Mouse (Mus musculus) kidney, embryonic 15.5 days (tissue): Measurements from ENCODE around the gene Cfap43. TPM values are rescaled to one million over a fixed set of nuclear protein-coding genes. Genes with fewer than 3 reads are reported as not detected.

Experiments used
- ATAC-seq: fragments of 200-750 bp; cut with Nextera tagmentation; replicated peaks from 2 replicates; pipeline ENCODE4 v1.8.0; 2017; ENCODE audit warnings: moderate TSS enrichment; ENCODE audit not compliant: low FRiP score
- H3K27ac ChIP-seq: fragments of 300-500 bp; sonication (generic); 2 replicates; pipeline ENCODE4 v1.5.1; 2015; ENCODE audit warnings: mild to moderate bottlenecking, inconsistent platforms
- H3K27me3 ChIP-seq: fragments of 300-500 bp; sonication (generic); 2 replicates; pipeline ENCODE4 v1.6.1; 2015; ENCODE audit warnings: inconsistent platforms
- H3K36me3 ChIP-seq: fragments of 300-500 bp; sonication (generic); 2 replicates; pipeline ENCODE4 v1.6.1; 2015; ENCODE audit warnings: inconsistent platforms
- H3K4me1 ChIP-seq: fragments of 300-500 bp; sonication (generic); 2 replicates; pipeline ENCODE4 v1.6.1; 2015; ENCODE audit warnings: inconsistent platforms
- H3K4me2 ChIP-seq: fragments of 300-500 bp; sonication (generic); 2 replicates; pipeline ENCODE4 v1.6.1; 2015; ENCODE audit warnings: moderate library complexity, mild to moderate bottlenecking, inconsistent platforms
- H3K4me3 ChIP-seq: fragments of 300-500 bp; sonication (generic); replicated peaks from 2 replicates; pipeline ENCODE4 v1.5.1; 2015; ENCODE audit warnings: mild to moderate bottlenecking, inconsistent platforms
- H3K9ac ChIP-seq: fragments of 300-500 bp; sonication (generic); 2 replicates; pipeline ENCODE4 v1.6.1; 2015; ENCODE audit warnings: mild to moderate bottlenecking, inconsistent platforms
- H3K9me3 ChIP-seq: fragments of 300-500 bp; sonication (generic); replicated peaks from 2 replicates; pipeline ENCODE4 v1.6.1; 2016; ENCODE audit warnings: inconsistent platforms
- WGBS: fragments of 180-500 bp; shearing (Covaris S2); methylation state at CpG from one replicate; pipeline ENCODE4 v1.1.7; 2015; ENCODE audit warnings: mixed read lengths; 5-methylcytosine and 5-hydroxymethylcytosine counted together
- polyA plus RNA-seq: library from polyadenylated mRNA; unstranded; fragments of >200 nt; fragmentation: Nextera tagmentation; extraction: Ambion mirVana; gene quantifications from 2 replicates; pipeline ENCODE4 v1.2.1, GENCODE M21; 2015

Cfap43 gene
- polyA plus RNA-seq, 1 experiment from 2014 or later: 0.06 TPM

DNA sequence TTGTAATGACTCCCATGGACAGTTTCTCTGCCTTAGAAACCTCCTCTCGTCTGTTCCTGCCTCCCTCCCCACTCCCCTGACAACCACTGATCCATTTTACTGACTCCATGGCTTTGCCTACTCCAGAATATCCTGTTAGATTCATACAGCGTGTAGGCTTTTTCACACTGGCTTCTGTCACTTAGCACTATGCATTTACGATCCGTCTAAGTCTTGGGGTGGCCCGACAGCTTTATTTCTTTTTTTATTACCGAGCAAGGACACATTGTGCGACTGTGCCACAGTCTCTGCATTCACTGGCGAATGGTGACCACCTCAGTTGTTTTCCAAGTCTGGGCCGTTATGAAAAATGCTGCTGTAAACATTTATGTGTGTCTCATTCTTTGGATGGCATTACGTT is 120.5 kb downstream of the Cfap43 start:
- Histone ChIP-seq H3K27me3 (no peaks in the 10 kb centered on the region), H3K4me3 (no peak overlapping the region), H3K36me3 (no peaks in the 10 kb centered on the region), H3K4me1 (0 out of 2 replicates have a peak, but pooled peaks cover 4% of the 10 kb centered on the region), H3K9ac (no peak overlapping the region), H3K9me3 (no peaks in the 10 kb centered on the region), H3K4me2 (no peak overlapping the region), H3K27ac (no peak overlapping the region)
- WGBS: 30% methylated on average over 10 of the region's 10 CpGs
- no peak for ATAC-seq

DNA sequence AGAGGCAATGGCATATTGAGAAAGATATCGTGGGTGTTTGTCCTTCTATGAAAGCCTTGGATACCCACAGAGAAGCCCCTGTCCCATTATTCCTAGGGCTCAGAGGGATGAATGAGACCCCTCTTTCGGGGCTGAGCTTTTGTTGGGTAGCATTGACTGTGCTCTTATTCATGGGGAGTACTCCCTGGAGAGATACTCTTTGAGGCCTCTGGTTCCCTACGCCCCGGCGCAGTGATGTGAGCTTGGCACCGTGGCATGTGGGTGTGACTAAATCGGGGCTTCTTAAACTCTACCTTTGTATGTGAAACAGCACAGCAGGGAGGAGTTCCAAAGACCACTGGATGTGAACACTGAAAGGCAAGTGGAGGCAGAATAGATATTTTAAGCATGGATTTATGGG is 122.4 kb downstream of the Cfap43 start:
- H3K27me3 ChIP-seq: no peaks in the 10 kb centered on the region
- H3K27ac ChIP-seq: no peak overlapping the region
- WGBS: 85% methylated on average over 7 of the region's 7 CpGs
- H3K4me3 ChIP-seq: no peak overlapping the region
- H3K9ac ChIP-seq: no peak overlapping the region
- 0 out of 2 replicates have a peak, but pooled peaks cover 4% of the 10 kb centered on the region for H3K4me1 ChIP-seq
- no peaks in the 10 kb centered on the region for H3K36me3 ChIP-seq
- no peaks in the 10 kb centered on the region for H3K9me3 ChIP-seq
- H3K4me2 ChIP-seq: no peak overlapping the region
- ATAC-seq: no peak

DNA sequence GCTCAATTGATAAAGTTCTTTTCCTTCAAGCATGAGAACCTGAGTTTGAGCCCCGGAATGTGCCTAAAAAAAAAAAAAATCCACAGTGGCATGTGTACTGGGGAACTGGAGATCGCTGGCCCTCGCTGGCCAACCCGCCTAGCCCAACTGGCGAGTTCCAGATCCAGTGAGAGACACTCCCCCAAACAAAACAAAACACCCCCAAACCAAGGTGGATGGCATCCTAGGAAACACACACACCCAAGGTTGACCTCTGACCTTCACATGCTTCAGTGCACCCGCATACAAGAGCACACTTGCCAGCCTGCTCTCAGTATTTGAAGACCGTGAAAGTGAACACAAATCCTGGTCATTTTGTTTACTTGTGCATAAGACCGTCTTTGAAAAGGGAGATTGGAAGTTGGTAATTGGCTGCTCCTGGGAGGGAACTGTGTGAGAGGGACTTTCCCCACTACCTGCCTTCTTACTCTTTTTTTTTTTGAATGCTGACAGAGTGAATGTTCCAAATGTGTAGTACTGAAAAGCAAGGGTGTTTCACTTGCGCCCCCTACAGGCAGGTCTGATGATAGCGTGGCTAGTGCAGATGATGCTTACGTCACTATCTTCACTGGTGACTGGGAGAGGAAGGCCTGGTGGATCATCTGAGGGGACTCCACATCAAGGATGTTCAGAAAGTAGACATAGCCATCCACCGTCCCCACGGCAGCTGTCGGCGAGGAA is 123.9 kb downstream of the Cfap43 start:
- no peak overlapping the region for H3K4me3 ChIP-seq
- no peaks in the 10 kb centered on the region for H3K36me3 ChIP-seq
- H3K27ac ChIP-seq: no peak overlapping the region
- no peak for ATAC-seq
- 48% methylated on average over 15 of the region's 15 CpGs for WGBS
- H3K9ac ChIP-seq: no peak overlapping the region
- 0 out of 2 replicates have a peak, but pooled peaks cover 4% of the 10 kb centered on the region for H3K4me1 ChIP-seq
- no peak overlapping the region for H3K4me2 ChIP-seq
- H3K27me3 ChIP-seq: no peaks in the 10 kb centered on the region
- no peaks in the 10 kb centered on the region for H3K9me3 ChIP-seq

DNA sequence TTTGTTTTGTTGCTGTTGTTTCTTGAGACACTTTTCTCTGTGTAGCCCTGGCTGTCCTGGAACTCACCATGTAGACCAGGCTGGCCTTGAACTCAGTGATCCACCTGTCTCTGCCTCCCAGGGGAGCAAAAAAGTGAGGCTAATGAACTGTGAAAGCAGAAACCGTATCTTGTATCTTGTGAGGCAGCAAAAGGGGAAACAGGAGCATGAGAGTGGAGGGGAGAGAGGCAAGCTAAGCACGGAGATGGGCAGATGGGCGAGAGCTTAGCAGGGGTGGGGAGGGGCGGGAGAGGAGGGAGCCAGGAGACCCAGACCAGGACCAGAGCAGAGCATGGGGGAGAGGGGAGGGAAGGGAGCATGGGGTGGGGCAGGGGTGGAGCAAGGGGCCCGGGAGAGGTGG is 124.8 kb downstream of the Cfap43 start:
- H3K27ac ChIP-seq: no peak overlapping the region
- H3K4me1 ChIP-seq: 0 out of 2 replicates have a peak, but pooled peaks cover 4% of the 10 kb centered on the region
- H3K27me3 ChIP-seq: no peaks in the 10 kb centered on the region
- WGBS: 30% methylated on average over 5 of the region's 5 CpGs
- H3K9ac ChIP-seq: no peak overlapping the region
- H3K4me2 ChIP-seq: no peak overlapping the region
- no peaks in the 10 kb centered on the region for H3K9me3 ChIP-seq
- ATAC-seq: no peak
- H3K36me3 ChIP-seq: no peaks in the 10 kb centered on the region
- H3K4me3 ChIP-seq: no peak overlapping the region

DNA sequence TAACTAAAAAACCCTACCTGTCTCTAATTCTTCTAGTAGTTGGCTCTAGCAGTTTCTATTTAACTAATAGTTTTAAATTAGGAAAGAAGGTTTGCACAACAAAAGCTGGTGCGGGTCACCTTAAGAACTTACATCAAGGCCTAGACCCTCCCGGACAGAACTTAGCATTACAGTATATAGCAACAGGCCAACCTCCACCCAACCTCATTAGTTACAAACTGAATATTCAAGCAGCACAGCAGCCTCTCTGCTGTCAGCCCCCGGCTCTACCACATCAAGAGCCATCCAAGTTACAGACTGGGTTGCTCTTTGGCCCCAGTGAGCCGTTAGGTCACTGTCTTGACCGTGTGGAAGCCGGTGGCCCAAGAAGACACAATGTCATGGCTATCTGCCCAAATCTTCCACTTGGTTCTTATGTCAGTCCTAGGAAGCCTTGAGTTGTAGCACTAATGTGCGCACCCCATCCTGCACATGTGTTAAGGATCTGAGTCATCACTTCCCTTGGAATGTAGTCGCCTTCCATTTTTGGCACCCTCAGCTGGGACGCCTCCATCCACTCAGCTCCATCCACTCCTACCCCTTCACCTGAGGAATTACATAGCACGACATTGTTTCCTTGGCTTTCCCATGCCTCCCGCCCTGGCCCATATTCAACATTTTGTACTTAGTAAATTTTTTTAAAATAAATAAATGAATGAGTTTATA is 128.6 kb downstream of the Cfap43 start:
- H3K9ac ChIP-seq: no peak overlapping the region
- H3K27ac ChIP-seq: no peak overlapping the region
- no peak overlapping the region for H3K4me3 ChIP-seq
- H3K9me3 ChIP-seq: no peaks in the 10 kb centered on the region
- ATAC-seq: no peak
- H3K36me3 ChIP-seq: no peaks in the 10 kb centered on the region
- no peak overlapping the region for H3K4me2 ChIP-seq
- 92% methylated on average over 11 of the region's 11 CpGs for WGBS
- 0 out of 2 replicates have a peak, but pooled peaks cover 4% of the 10 kb centered on the region for H3K4me1 ChIP-seq
- no peaks in the 10 kb centered on the region for H3K27me3 ChIP-seq

DNA sequence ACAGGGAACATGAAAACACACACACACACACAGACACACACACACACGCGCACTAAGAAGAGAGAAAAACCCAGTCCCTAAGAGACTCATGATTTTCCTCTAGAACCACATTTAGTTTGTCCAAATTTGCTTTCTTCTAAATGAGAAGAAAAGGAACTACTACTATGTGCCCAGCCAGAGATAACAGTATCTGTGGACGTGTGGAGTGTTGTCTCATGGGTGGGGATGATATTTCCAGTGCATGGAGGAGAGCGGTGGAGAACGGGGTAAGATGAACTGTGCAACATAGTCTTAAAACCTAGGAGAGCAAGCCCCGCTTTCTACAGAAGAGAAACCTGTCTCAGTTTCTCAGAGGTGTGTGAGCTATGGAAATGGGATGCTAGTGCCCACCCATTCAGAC is 135.2 kb downstream of the Cfap43 start:
- Histone ChIP-seq H3K4me3 (no peak overlapping the region), H3K9me3 (no peaks in the 10 kb centered on the region), H3K4me1 (no peaks in the 10 kb centered on the region), H3K36me3 (no peaks in the 10 kb centered on the region), H3K27ac (no peak overlapping the region), H3K4me2 (no peak overlapping the region), H3K27me3 (no peaks in the 10 kb centered on the region), H3K9ac (no peak overlapping the region)
- WGBS: 89% methylated on average over 6 of the region's 6 CpGs
- ATAC-seq: no peak

DNA sequence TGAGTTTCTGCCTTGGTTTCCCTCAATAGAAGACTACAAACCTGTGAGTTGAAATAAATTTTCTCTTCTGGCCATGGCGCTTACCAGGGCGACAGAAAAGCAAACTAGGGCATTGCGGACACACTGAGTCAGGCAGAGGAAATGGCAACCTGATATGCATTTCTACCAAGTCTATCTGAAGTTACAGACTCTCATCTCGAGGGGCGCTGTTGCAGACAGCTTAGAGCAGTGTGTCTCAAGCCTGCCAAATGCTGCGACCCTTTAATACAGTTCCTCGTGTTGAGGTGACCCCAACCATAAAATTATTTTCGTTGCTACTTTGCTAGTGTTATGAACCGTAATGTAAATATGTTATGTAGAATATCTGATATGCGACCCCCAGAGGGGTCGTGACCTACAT is 138.1 kb downstream of the Cfap43 start:
- H3K9me3 ChIP-seq: no peaks in the 10 kb centered on the region
- 73% methylated on average over 11 of the region's 11 CpGs for WGBS
- no peak for ATAC-seq
- H3K4me3 ChIP-seq: no peak overlapping the region
- H3K4me2 ChIP-seq: no peak overlapping the region
- no peaks in the 10 kb centered on the region for H3K4me1 ChIP-seq
- no peak overlapping the region for H3K9ac ChIP-seq
- H3K27ac ChIP-seq: no peak overlapping the region
- no peaks in the 10 kb centered on the region for H3K27me3 ChIP-seq
- no peaks in the 10 kb centered on the region for H3K36me3 ChIP-seq

DNA sequence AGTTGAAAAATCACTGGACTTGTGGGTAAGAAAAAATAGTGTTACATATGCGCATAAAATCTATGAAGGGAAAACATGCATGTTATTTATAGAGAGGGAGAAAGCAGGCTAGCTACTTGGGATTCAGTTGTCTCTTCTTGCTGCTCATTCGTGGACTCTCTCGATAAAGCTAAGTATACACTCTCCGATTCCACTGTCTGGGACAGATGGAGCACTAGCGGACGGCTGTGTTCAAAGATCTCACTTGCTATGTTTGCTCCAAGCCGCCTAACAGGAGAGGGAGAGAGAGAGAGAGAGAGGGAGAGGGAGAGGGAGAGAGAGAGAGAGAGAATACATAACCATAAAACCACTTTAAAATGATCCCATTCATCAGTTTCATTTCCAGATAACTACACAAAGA is 138.9 kb downstream of the Cfap43 start:
- Histone ChIP-seq H3K4me2 (no peak overlapping the region), H3K4me1 (no peaks in the 10 kb centered on the region), H3K36me3 (no peaks in the 10 kb centered on the region), H3K9ac (no peak overlapping the region), H3K27ac (no peak overlapping the region), H3K9me3 (no peaks in the 10 kb centered on the region), H3K27me3 (no peaks in the 10 kb centered on the region), H3K4me3 (no peak overlapping the region)
- WGBS: 88% methylated on average over 7 of the region's 7 CpGs
- ATAC-seq: no peak

DNA sequence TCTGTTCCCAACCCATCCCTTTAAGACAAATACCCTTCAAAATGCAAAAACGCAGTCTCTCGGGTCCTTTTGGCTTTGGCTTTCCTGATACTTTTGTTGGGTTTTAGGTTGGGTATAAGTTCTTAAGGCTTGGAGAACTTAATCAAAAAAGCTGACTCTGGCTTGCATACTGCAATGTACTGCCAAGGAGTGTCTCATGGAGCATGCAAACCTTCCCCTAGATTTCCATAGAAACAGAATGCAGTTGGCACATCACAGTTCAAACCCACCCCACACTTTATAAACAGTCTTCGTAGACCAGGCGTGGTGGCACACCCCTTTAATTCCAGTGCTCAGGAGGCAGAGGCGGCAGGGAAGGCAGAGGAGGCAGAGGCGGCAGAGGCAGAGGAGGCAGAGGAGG is 141.2 kb downstream of the Cfap43 start:
- 77% methylated on average over 6 of the region's 6 CpGs for WGBS
- H3K27me3 ChIP-seq: no peaks in the 10 kb centered on the region
- no peak for ATAC-seq
- no peak overlapping the region for H3K4me3 ChIP-seq
- H3K9me3 ChIP-seq: no peaks in the 10 kb centered on the region
- H3K36me3 ChIP-seq: no peaks in the 10 kb centered on the region
- H3K4me1 ChIP-seq: no peaks in the 10 kb centered on the region
- H3K4me2 ChIP-seq: no peak overlapping the region
- no peak overlapping the region for H3K27ac ChIP-seq
- no peak overlapping the region for H3K9ac ChIP-seq

DNA sequence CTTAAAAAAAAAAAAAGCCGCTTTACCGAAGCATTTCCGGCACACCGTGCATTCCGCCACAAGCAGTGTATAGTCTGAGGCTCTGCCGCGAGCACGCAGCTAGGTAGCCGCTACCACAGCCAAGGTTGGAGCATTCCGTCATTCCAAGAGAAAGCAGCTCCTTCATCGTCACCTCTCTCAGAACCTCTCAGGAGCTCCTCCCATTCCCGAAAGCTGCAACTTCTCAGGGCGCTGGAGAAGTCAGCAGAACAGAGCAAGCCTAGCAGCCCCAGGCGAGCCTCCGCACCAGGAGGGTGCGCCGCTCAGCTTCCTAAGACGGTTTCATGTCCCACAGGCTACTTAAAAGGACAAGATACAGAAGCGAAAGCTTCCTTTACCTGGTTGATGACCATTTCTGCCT is 163.5 kb downstream of the Cfap43 start:
- H3K9me3 ChIP-seq: no peaks in the 10 kb centered on the region
- ATAC-seq: no peak
- H3K9ac ChIP-seq: no peak overlapping the region
- no peak overlapping the region for H3K4me3 ChIP-seq
- H3K27me3 ChIP-seq: no peaks in the 10 kb centered on the region
- no peak overlapping the region for H3K4me2 ChIP-seq
- no peaks in the 10 kb centered on the region for H3K4me1 ChIP-seq
- WGBS: 78% methylated on average over 19 of the region's 19 CpGs
- no peaks in the 10 kb centered on the region for H3K36me3 ChIP-seq
- H3K27ac ChIP-seq: no peak overlapping the region

DNA sequence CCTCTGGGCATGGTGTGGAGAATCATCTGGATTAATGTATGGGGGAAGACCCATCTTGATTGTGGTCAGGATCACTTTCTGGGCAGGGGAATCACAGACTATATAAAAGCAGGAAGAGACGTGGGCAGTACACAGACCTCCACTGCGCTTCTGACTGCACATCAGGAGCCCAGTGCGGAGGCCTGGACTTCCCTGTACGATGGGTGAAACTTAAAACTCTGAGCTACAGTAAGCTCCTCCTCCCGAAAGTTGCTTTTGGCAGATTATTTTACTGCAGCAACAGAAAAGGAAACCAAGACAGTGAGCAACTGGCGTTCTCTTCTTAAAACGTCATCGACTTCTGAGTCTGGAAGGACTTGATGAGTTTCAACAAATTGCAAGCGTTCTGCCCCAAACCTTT is 164.2 kb downstream of the Cfap43 start:
- H3K4me2 ChIP-seq: no peak overlapping the region
- no peak overlapping the region for H3K4me3 ChIP-seq
- H3K9ac ChIP-seq: no peak overlapping the region
- WGBS: 61% methylated on average over 9 of the region's 9 CpGs
- no peak overlapping the region for H3K27ac ChIP-seq
- H3K27me3 ChIP-seq: no peaks in the 10 kb centered on the region
- H3K9me3 ChIP-seq: no peaks in the 10 kb centered on the region
- no peak for ATAC-seq
- H3K36me3 ChIP-seq: no peaks in the 10 kb centered on the region
- H3K4me1 ChIP-seq: no peaks in the 10 kb centered on the region

DNA sequence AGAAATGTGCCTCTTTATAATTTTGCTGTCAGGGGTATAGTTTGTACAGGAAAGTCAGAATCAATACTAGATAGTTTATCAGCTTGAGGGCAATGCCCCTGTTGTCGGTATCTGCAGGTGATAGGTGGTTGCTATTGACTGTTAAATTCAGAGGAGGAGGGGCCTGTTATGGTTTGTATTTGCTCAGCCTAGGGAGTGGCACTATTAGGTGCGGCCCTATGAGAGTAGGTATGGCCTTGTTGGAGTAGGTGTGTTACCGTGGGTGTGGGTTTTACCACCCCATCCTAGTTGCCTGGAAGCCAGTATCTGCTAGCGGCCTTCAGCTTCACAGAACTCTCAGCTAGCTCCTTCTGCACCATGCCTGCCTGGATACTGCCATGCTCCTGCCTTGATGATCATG is 165.2 kb downstream of the Cfap43 start:
- no peak overlapping the region for H3K27ac ChIP-seq
- H3K36me3 ChIP-seq: no peaks in the 10 kb centered on the region
- no peaks in the 10 kb centered on the region for H3K9me3 ChIP-seq
- H3K27me3 ChIP-seq: no peaks in the 10 kb centered on the region
- ATAC-seq: no peak
- WGBS: 89% methylated on average over 4 of the region's 4 CpGs
- no peak overlapping the region for H3K4me3 ChIP-seq
- H3K9ac ChIP-seq: no peak overlapping the region
- H3K4me1 ChIP-seq: no peaks in the 10 kb centered on the region
- no peak overlapping the region for H3K4me2 ChIP-seq
